Mouse (Mus musculus): ENCODE data around the gene Pop7.

Pop7 gene

DNA sequence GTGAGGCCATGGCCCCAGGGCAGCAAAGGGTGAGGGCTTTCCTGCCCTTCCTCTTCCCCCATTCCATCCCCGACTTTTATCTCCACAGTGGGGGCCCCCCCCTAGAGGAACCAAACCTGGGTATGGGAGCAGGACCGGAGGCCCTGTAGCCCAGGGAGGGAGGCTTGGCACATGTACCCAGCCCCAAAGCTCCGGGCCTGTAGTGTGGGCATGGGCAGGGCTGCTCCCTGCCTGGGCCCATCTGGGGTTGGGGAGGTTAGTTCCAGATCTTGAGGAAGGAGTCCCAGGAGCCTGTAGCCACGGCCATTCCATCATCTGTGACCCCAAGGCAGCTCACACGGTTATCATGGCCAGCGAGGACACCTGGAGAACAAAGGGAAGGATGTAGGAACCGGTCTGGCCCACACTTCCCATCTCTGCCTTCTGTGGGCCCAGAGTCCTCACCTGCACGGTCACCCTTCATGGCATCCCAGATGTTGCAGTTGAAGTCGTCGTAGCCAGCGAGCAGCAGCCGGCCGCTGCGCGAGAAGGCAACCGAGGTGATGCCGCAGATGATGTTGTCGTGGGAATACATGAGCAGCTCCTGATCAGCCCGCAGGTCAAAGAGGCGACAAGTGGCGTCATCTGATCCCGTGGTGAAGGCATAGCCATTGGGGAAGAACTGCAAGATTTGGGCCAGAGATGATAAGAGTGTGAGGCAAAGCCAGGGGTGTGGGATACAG is 26.1 kb upstream of the Pop7 start:
- DNase-seq (ENCODE audit: low spot score), result no peak

GRCm38 (mm10) chr5:137527413-137527812 is 25.1 kb upstream of the Pop7 start:
- DNase-seq (ENCODE audit: low spot score), result no peak

DNA sequence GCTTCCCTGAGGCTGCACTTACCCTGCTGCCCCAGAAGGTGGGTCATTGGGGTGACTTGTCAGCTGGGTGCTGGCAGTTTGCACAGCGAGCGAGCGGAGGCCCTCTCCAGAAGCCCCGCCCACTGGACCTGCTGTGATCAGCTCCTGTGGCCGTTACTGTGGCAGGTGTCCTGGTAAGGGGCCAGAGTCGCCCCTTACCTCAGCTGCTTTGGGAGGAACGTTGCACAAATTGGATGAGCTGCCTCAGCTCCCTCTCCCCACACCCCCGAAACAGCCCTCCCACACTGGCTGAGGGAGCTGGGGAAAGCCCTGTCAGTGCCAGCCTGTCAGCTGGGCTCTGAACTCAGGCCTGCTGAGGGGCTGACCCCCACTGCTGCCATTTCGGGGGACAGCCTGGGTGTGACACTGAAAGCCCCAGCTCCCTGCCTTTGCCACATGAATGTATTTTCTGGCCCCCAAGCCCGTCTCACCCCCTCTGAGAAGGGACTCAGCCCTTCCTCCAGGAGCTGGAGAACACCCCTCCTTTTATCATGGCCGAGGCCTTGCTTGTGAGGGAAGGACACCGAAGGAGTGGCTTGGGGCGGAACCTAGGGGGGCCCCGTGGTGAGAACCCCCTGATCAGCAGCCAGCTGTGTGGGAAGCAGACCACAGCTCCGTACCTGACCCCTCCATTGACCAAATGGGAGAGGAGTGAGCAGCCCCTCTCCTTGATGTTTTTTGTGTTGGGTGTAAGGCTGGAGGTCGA is 24.0 kb upstream of the Pop7 start:
- DNase-seq (ENCODE audit: low spot score), result no peak

- DNase-seq (ENCODE audit: low spot score), result no peak
Measured at GRCm38 (mm10) chr5:137525511-137525910, 23.2 kb upstream of the Pop7 start.

- no peak for DNase-seq (ENCODE audit: low spot score)
Measured at GRCm38 (mm10) chr5:137524671-137525070, 22.4 kb upstream of the Pop7 start.

DNA sequence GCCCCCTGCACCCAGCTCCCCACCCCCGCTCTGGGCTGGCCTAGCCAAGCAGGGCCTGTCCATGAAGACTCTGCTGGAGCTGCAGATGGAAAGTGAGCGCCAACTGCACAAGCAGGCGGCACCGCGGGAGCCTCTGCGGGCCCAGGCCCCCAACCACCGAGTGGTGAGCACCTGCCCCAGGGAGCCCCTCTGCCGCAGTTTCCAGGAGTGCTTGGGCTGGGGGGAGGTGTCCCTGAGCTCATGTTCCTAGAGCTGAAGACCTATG is 21.9 kb upstream of the Pop7 start:
- no peak for DNase-seq (ENCODE audit: low spot score)

DNA sequence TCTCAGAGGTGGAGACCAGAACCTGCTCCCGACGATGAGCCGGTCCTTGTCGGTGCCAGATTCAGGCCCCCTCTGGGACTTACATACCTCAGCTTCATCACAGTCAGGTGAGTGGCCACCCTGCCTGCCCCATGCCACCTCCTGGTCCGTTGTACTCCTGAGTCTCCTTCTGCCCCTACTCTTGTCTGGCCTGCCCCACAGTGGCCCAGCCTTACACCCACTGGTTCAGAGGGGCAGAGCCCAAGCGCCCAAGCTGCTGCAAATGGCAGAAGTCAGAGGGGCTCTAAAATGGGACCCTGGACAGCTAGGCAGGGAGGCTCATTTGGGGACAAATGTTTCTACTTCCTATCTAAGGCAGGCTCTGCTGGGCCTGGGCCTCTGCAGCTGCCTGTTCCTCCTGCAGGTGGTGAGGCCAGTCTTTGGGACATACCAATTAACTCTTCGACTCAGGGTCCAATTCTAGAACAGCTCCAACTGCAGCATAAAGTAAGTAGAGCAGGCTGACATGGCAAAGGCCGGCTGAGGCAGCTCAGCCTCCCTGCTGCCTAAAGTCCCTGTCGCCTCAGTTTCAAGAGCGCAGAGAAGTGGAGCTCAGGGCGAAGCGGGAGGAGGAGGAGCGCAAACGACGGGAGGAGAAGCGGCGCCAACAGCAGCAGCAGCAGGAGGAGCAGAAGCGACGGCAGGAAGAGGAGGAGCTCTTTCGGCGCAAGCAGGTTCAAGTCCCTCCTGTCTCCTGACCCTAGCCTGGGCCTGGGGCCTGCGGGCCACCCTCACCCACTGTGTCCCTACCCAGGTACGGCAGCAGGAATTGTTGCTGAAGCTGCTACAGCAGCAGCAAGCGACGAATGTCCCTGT is 21.3 kb upstream of the Pop7 start:
- no peak for DNase-seq (ENCODE audit: low spot score)

GRCm38 (mm10) chr5:137522711-137523110 is 20.4 kb upstream of the Pop7 start:
- DNase-seq (ENCODE audit: low spot score), result no peak

- no peak for DNase-seq (ENCODE audit: low spot score)
Measured at GRCm38 (mm10) chr5:137521861-137522260, 19.5 kb upstream of the Pop7 start.

GRCm38 (mm10) chr5:137519691-137520550 is 17.6 kb upstream of the Pop7 start:
- DNase-seq (ENCODE audit: low spot score), result no peak

DNA sequence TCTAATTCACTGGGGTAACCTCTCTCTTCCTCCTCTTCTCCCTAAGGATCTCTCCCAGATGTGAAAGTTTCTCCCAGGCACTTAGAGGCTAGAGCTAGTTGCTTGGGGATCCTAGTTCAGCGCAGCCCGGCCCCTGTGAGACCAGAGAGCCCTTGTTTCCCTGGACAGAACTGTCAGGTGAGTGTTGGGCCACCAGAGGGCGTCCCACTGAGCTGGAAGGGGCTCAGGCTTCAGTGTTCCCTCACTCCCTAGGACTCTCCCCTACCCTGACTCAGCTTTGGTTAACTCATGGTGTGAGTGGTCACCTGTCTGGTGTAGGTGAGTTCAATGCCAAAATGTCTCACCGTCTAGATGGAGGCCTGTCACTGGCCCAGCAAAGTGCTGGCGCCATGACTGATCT is 16.1 kb upstream of the Pop7 start, which contains the start of gene Gigyf1:
Gene Gigyf1, plus strand, starts transcription at position 113 of the 400 bp plus-strand sequence.
- DNase-seq (ENCODE audit: low spot score), result no peak

GRCm38 (mm10) chr5:137514811-137515210 is 12.5 kb upstream of the Pop7 start:
- no peak for DNase-seq (ENCODE audit: low spot score)

- DNase-seq (ENCODE audit: low spot score), result no peak
Measured at GRCm38 (mm10) chr5:137513951-137514721, 11.8 kb upstream of the Pop7 start.

GRCm38 (mm10) chr5:137512847-137513794 is 10.8 kb upstream of the Pop7 start:
- no peak for DNase-seq (ENCODE audit: low spot score)

DNA sequence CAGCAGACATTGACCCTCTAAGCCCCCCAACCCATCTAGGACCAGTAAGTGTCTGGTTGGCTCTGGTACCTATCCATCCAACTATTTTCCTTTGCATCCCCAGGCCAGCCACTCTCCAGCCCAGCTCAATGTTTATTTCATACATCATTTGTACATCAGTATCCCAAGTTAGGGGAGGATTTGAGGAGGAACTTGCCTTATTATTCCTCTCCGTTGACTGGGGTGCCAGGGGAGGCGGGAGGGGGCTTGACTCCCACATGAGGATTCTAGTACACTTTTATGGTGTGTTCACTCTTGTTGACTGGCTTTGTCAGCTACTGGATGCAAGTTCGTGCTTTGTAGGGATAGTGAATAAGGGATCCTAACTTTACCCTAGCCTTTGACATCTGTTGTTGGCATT is 9.4 kb upstream of the Pop7 start:
- no peak for DNase-seq (ENCODE audit: low spot score)

- no peak for DNase-seq (ENCODE audit: low spot score)
Measured at GRCm38 (mm10) chr5:137510573-137511390, 8.5 kb upstream of the Pop7 start.

- DNase-seq (ENCODE audit: low spot score), result peak; percentile 54
Measured at GRCm38 (mm10) chr5:137510014-137510501, 7.7 kb upstream of the Pop7 start.

- no peak for DNase-seq (ENCODE audit: low spot score)
Measured at GRCm38 (mm10) chr5:137504041-137504440, 1.7 kb upstream of the Pop7 start.

GRCm38 (mm10) chr5:137502667-137503110 is 371 bp upstream of the Pop7 start:
- no peak for DNase-seq (ENCODE audit: low spot score)
